Mouse (Mus musculus) activated CD4-positive, CD25-positive, alpha-beta regulatory T cell, adult 4 months (primary cell): ENCODE data around the gene Gnb1. TPM values are rescaled to one million over a fixed set of nuclear protein-coding genes. Genes with fewer than 3 reads are reported as not detected.

Experiments
- ATAC-seq: one replicate; pipeline ENCODE4 v1.8.0; 2017
- polyA plus RNA-seq, 2 experiments: library from polyadenylated mRNA; unstranded; fragments of 100-300 nt; shearing (Covaris generic); gene quantifications; one replicate each; pipeline ENCODE4 v1.2.1; 2017

Gene Gnb1
- polyA plus RNA-seq, 2 experiments from 2014 or later, result 90.9 to 196 TPM

- no peak for ATAC-seq
Measured at GRCm38 (mm10) chr4:155578336-155579125, 87.4 kb downstream of the Gnb1 start.

GRCm38 (mm10) chr4:155580420-155580819 lies 89.3 kb downstream of the Gnb1 start:
- no peak for ATAC-seq

DNA sequence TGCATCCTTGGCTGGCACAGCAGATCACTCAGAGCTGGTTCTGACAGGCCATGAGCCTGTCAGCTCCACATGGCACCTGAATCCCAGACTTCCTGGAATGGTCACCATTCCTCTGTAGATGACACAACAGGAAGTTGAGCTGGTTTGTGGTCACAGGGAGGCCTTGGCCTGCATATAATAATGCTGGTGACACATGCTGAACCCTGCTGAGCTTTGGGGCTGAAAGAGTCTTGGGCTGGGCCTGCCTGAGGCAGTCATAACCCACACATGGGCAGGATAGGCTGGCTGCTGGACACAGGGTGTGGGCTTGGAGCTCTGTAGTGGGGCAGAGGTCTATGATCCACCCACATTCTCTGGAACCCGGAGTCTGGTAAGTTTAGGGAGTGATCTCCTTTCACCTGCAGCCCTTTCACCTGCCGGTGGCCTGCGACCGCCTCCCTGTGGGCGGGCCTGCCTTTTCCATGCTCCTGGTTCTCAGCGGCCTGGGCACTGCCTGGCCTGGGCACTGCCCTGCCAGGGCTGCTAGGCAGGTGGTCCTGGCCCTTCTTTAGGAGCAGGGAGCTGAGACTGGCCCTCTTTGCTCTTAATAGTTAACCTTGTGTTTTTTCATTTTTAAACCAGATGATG lies 91.2 kb downstream of the Gnb1 start:
- no peak for ATAC-seq

GRCm38 (mm10) chr4:155589356-155589755 lies 98.2 kb downstream of the Gnb1 start:
- no peak for ATAC-seq

- ATAC-seq, result no peak
Measured at GRCm38 (mm10) chr4:155591012-155591719, 100.0 kb downstream of the Gnb1 start.

DNA sequence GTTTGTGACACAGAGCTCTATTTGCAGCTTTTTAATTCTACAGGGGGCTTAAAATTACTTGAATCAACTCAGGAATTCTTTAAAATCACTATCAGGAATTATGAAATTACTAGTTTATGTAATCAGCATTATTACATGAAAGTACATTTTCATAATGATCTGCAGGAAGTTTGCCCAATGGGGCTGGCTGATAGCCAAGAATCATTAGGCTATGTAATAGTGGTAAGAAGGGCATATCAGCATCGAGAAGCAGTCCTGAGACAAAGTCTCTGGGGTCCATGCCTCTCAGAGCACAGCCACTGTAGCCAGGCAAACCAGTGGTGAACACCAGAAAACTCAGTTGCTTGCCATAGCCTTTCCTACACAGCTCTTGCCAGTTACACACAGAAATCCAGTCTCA lies 102.6 kb downstream of the Gnb1 start:
- no peak for ATAC-seq

- ATAC-seq, result no peak
Measured at GRCm38 (mm10) chr4:155595777-155596176, 104.6 kb downstream of the Gnb1 start.

- no peak for ATAC-seq
Measured at GRCm38 (mm10) chr4:155596606-155597005, 105.4 kb downstream of the Gnb1 start.

- ATAC-seq, result no peak
Measured at GRCm38 (mm10) chr4:155598536-155598935, 107.4 kb downstream of the Gnb1 start.

DNA sequence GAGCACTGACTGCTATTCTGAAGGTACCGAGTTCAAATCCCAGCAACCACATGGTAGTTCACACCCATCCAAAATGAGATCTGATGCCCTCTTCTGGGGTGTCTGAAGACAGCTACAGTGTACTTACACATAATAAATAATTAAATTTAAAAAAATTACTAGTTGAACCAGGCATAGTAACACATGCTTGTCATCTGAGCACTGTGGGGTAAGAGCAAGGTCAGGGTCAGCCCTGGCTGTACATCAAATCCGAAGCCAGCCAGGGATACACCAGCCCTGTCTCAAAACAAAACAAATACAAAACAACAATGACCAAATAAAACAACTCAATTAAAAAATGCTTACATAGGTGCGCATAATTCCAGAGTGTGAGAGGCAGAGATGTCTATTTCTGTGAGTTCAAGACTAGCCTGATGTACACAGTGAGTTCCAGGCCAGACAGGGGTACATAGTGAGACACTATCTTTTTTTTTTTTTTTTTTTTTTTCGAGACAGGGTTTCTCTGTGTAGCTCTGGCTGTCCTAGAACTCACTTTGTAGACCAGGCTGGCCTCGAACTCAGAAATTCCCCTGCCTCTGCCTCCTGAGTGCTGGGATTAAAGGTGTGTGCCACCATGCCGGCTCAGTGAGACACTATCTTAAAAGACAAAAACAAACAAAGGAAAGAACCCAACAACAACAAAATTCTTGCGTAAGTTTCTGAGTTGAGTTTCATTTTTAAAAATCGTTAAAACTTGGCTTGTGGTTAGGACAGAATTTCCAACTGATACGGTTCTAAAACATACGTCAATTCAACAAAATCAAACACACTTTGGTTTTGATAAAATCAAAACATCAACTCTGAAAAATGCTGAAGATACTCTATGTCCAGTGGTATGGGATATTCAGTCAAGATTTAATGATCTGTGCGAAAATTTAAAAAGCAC lies 109.0 kb downstream of the Gnb1 start:
- ATAC-seq, result no peak

- peak; percentile 75 for ATAC-seq
Measured at GRCm38 (mm10) chr4:155601091-155601996, 110.2 kb downstream of the Gnb1 start, which contains the start of gene Slc35e2. TSS of gene Slc35e2 (plus strand) at chr4:155601416.

- peak; percentile 24 for ATAC-seq
Measured at GRCm38 (mm10) chr4:155601997-155602456, 110.9 kb downstream of the Gnb1 start.

- ATAC-seq, result no peak
Measured at GRCm38 (mm10) chr4:155602753-155603152, 111.6 kb downstream of the Gnb1 start.

- ATAC-seq, result no peak
Measured at GRCm38 (mm10) chr4:155603801-155604200, 112.6 kb downstream of the Gnb1 start.

DNA sequence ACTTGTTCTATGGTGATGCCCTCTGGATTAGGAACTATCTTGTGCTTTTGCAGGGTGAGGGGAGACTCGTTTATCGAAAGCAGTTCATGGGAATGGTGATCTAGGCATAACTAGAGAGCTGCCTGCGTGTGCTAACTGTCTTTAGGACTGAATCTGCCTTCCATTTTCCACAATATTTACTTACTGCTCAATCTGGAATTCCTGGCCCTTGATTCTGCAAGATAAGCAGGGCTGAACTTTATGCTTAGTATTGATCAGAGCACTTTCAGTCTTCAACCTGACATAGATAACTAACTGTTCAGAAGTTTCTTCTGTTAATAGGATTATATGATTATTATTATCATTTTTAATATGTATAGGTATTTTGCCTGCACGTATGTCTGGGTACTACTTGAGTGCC lies 114.0 kb downstream of the Gnb1 start:
- ATAC-seq, result no peak

DNA sequence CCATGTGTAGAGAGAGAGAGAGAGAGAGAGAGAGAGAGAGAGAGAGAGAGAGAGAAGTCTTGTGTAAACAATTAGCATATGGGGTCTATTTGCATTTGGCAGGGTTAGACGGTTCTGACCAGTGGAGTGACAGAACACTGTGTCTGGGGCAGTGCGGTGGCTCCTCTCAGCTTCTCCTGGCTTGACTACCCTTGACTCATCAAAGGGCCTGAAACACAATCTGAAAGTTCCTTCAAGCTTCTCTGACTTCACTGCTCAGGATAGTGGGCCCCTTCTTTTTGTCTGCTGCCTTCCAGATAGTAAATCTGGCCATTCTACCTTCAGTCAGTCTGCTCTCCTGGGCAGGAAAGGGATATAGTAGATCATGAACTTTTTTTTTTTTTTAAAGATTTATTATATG lies 115.7 kb downstream of the Gnb1 start:
- no peak for ATAC-seq

Other genes with a start within 250 kb of the Gnb1 start
- gene Faap20, start 241.6 kb upstream of the Gnb1 start, polyA plus RNA-seq, result 10 to 100 TPM; 45.1 to 54.9 TPM
- 1 to 10 TPM; 6.5 to 8.3 TPM for gene Prkcz, start 130.0 kb upstream of the Gnb1 start, polyA plus RNA-seq
- under 1 TPM in 1 of 2 experiments, not detected in 1; 0.41 TPM for gene Gabrd, start 93.2 kb upstream of the Gnb1 start, polyA plus RNA-seq
- 1 to 10 TPM; 1.8 to 2.1 TPM for gene Cfap74, start 82.2 kb upstream of the Gnb1 start, polyA plus RNA-seq
- gene Tmem52, start 22.2 kb upstream of the Gnb1 start, polyA plus RNA-seq, result not detected
- gene Nadk, start 71.0 kb downstream of the Gnb1 start, polyA plus RNA-seq, result 10 to 100 TPM; 42.7 to 49.1 TPM
- gene Slc35e2, start 110.1 kb downstream of the Gnb1 start, polyA plus RNA-seq, result 1 to 10 TPM; 6.2 to 8.3 TPM
- 10 to 100 TPM; 74.7 to 99.8 TPM for gene Cdk11b, start 133.5 kb downstream of the Gnb1 start, polyA plus RNA-seq
- gene Gm10563, start 154.0 kb downstream of the Gnb1 start, polyA plus RNA-seq, result not detected
- not detected for gene Mmp23, start 162.0 kb downstream of the Gnb1 start, polyA plus RNA-seq
- gene Mib2, start 177.8 kb downstream of the Gnb1 start, polyA plus RNA-seq, result 1 to 10 TPM; 2.2 to 6.4 TPM
- 1 to 10 TPM; 1.2 to 1.9 TPM for gene Fndc10, start 203.0 kb downstream of the Gnb1 start, polyA plus RNA-seq
- gene Ssu72, start 213.4 kb downstream of the Gnb1 start, polyA plus RNA-seq, result 100 to 1,000 TPM; 158 to 181 TPM
- under 1 TPM in 1 of 2 experiments, not detected in 1; 0.22 TPM for gene Tmem240, start 243.4 kb downstream of the Gnb1 start, polyA plus RNA-seq